Mouse (Mus musculus) C3H10T1/2 (cell line): ENCODE results near the gene Dicer1. TPM values are rescaled to one million over a fixed set of nuclear protein-coding genes. Genes with fewer than 3 reads are reported as not detected.

Experiments
- polyA plus RNA-seq, 2 experiments: library from polyadenylated mRNA; unstranded; fragments of >200 nt; fragmentation: generic; extraction: Trizol; gene quantifications; one replicate each; pipeline ENCODE4 v1.2.1; 2012; ENCODE audit warnings: missing spikeins in 2 of 2

The Dicer1 gene
- 1 to 10 TPM in 1 of 2 experiments, under 1 TPM in 1; 0.98 to 4.6 TPM for polyA plus RNA-seq

GRCm38 (mm10) chr12:104751814-104752765 lies at the start of gene Dicer1:
Gene Dicer1, minus strand, starts transcription at chr12:104751952.

Other genes starting within 250 kb of the Dicer1 start
- gene Clmn, start 113.1 kb upstream of the Dicer1 start, polyA plus RNA-seq: under 1 TPM; 0.27 to 0.73 TPM